Mouse (Mus musculus) lung, embryonic 16.5 days (tissue): ENCODE data around the gene Hspa1a. TPM values are rescaled to one million over a fixed set of nuclear protein-coding genes. Genes with fewer than 3 reads are reported as not detected.
"Not testable (repeated sequence)": the region's sequence is repeated elsewhere in the genome, so short reads cannot be mapped to it uniquely, and the experiment has no call there.

ENCODE experiments used
- ATAC-seq: fragments of 200-750 bp; cut with Nextera tagmentation; 2 replicates; pipeline ENCODE4 v1.8.0; 2017; ENCODE audit warnings: low read depth, mild to moderate bottlenecking, moderate library complexity
- H3K27ac ChIP-seq: fragments of 300-500 bp; sonication (generic); 2 replicates; pipeline ENCODE4 v1.5.1; 2014; ENCODE audit warnings: mild to moderate bottlenecking, control low read depth, low read length
- H3K27me3 ChIP-seq: fragments of 300-500 bp; sonication (generic); 2 replicates; pipeline ENCODE4 v1.6.1; 2014; ENCODE audit warnings: low read depth, low read length, mixed read lengths; ENCODE audit not compliant: control insufficient read depth, insufficient read depth
- H3K36me3 ChIP-seq: fragments of 300-500 bp; sonication (generic); 2 replicates; pipeline ENCODE4 v1.6.1; 2014; ENCODE audit warnings: low read length; ENCODE audit not compliant: control insufficient read depth, insufficient read depth
- H3K4me1 ChIP-seq: fragments of 300-500 bp; sonication (generic); replicated peaks from 2 replicates; pipeline ENCODE4 v1.6.1; 2014; ENCODE audit warnings: low read length, mixed read lengths; ENCODE audit not compliant: control insufficient read depth, insufficient read depth
- H3K4me2 ChIP-seq: fragments of 300-500 bp; sonication (generic); 2 replicates; pipeline ENCODE4 v1.6.1; 2014; ENCODE audit warnings: low read depth, low read length, control low read depth
- H3K4me3 ChIP-seq: fragments of 300-500 bp; sonication (generic); 2 replicates; pipeline ENCODE4 v1.5.1; 2014; ENCODE audit warnings: mild to moderate bottlenecking, low read length, control low read depth
- H3K9ac ChIP-seq: fragments of 300-500 bp; sonication (generic); 2 replicates; pipeline ENCODE4 v1.6.1; 2014; ENCODE audit warnings: low read length, control low read depth
- H3K9me3 ChIP-seq: fragments of 300-500 bp; sonication (generic); 2 replicates; pipeline ENCODE4 v1.6.1; 2016; ENCODE audit warnings: low read length; ENCODE audit not compliant: control insufficient read depth
- WGBS: fragments of 180-500 bp; shearing (Covaris S2); extraction: QIAGEN DNeasy Blood & Tissue Kit; methylation state at CpG from one replicate; pipeline ENCODE4 v1.1.7; 2014; 5-methylcytosine and 5-hydroxymethylcytosine counted together
- polyA plus RNA-seq: library from polyadenylated mRNA; unstranded; fragments of >200 nt; fragmentation: Nextera tagmentation; extraction: Ambion mirVana; gene quantifications from 2 replicates; pipeline ENCODE4 v1.2.1, GENCODE M21; 2015

Gene Hspa1a
- polyA plus RNA-seq, 1 experiment from 2014 or later: 4.4 TPM

- no peak overlapping the region for H3K27ac ChIP-seq
- no peaks in the 10 kb centered on the region for H3K36me3 ChIP-seq
- no peak overlapping the region for H3K9ac ChIP-seq
- no peak overlapping the region for H3K4me2 ChIP-seq
- H3K4me1 ChIP-seq: peaks cover 9% of the 10 kb centered on the region
- no peak for ATAC-seq
- H3K27me3 ChIP-seq: no peaks in the 10 kb centered on the region
- no peak overlapping the region for H3K4me3 ChIP-seq
- no peaks in the 10 kb centered on the region for H3K9me3 ChIP-seq
- WGBS: 84% methylated on average over 27 of the region's 27 CpGs
Observed at GRCm38 (mm10) chr17:34978239-34978638, 6.3 kb upstream of the Hspa1a start.

DNA sequence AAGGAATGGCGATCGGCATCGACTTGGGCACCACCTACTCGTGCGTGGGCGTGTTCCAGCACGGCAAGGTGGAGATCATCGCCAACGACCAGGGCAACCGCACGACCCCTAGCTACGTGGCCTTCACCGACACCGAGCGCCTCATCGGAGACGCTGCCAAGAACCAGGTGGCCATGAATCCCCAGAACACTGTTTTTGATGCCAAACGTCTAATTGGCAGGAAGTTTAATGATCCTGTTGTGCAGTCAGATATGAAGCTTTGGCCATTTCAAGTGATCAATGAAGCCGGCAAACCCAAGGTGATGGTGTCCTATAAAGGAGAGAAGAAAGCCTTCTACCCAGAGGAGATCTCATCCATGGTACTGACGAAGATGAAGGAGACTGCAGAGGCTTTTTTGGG is 5.0 kb upstream of the Hspa1a start:
- ATAC-seq: no peak
- H3K9me3 ChIP-seq: no peaks in the 10 kb centered on the region
- no peaks in the 10 kb centered on the region for H3K36me3 ChIP-seq
- H3K4me2 ChIP-seq: no peak overlapping the region
- H3K27me3 ChIP-seq: no peaks in the 10 kb centered on the region
- H3K27ac ChIP-seq: no peak overlapping the region
- peaks cover 7% of the 10 kb centered on the region for H3K4me1 ChIP-seq
- H3K4me3 ChIP-seq: no peak overlapping the region
- no peak overlapping the region for H3K9ac ChIP-seq
- 92% methylated on average over 20 of the region's 20 CpGs for WGBS

DNA sequence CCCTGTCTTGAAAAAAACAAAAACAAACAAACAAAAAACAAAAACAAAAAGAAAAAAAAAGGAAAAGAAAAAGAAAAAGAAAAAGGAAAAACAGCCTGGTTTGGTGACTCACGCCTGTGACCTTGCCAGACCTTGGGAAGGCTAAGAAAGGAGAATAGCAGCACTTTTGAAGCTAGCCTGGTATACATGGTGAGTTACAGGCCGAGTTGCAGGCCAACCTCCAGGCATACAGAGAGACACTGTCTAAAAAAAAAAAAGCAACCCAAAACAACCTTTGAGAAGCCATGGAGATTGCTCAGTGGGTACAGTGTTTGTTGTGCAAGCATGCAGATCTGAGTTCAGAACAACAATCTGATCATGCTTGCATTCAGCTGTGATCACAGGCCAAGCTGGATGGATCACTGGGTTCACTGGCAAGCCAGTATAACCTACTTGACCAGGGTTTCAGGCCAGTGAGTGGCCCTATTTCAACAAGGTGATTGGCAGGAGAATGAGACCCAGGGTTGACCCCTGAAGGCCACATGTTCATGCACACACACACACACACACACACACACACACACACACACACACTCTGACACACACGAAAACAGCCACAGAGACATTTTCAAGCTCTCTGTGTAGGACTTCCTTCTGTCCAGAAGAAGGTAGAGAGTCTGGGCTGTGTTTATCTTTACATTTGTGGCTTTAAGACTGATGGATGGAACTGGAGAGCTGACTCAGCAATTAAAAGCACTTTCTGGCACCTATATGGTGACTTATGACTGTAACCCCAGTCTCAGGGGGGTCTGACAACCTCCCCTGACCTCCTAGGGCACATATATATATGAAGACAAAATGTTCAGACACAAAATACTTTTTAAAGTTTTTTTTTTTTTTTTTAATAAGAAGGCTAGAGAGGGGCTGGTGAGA is 3.9 kb upstream of the Hspa1a start:
- WGBS: 75% methylated on average over 3 of the region's 3 CpGs
- no peaks in the 10 kb centered on the region for H3K36me3 ChIP-seq

GRCm38 (mm10) chr17:34971694-34972068 is 275 bp downstream of the Hspa1a start:
- not testable (repeated sequence) for H3K27ac ChIP-seq
- 2% methylated on average over 20 of the region's 43 CpGs for WGBS
- H3K4me3 ChIP-seq: peak overlapping the region; percentile 53

More for the DNA sequence above, 3.9 kb upstream of the Hspa1a start:
- no peak overlapping the region for H3K4me2 ChIP-seq
- H3K4me1 ChIP-seq: peaks cover 4% of the 10 kb centered on the region
- H3K27ac ChIP-seq: no peak overlapping the region
- no peaks in the 10 kb centered on the region for H3K27me3 ChIP-seq
- no peak overlapping the region for H3K9ac ChIP-seq
- H3K9me3 ChIP-seq: no peaks in the 10 kb centered on the region
- H3K4me3 ChIP-seq: no peak overlapping the region
- no peak for ATAC-seq

DNA sequence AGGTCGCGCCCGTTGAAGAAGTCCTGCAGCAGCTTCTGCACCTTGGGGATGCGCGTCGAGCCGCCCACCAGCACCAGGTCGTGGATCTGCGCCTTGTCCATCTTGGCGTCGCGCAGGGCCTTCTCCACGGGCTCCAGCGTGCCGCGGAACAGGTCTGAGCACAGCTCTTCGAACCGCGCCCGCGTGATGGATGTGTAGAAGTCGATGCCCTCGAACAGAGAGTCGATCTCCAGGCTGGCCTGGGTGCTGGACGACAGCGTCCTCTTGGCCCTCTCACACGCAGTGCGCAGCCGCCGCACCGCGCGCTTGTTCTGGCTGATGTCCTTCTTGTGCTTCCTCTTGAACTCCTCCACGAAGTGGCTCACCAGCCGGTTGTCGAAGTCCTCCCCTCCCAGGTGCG is 1.1 kb downstream of the Hspa1a start:
- not testable (repeated sequence) for H3K4me2 ChIP-seq, H3K36me3 ChIP-seq, H3K9me3 ChIP-seq, H3K4me1 ChIP-seq, ATAC-seq, H3K27ac ChIP-seq, H3K9ac ChIP-seq, H3K4me3 ChIP-seq
- WGBS: 31% methylated on average over 14 of the region's 37 CpGs
- H3K27me3 ChIP-seq: peaks cover 27% of the 10 kb centered on the region

More at GRCm38 (mm10) chr17:34971694-34972068, 275 bp downstream of the Hspa1a start:
- H3K9ac ChIP-seq, H3K9me3 ChIP-seq, H3K4me1 ChIP-seq, H3K36me3 ChIP-seq: not testable (repeated sequence)
- Histone ChIP-seq H3K27me3 (peaks cover 27% of the 10 kb centered on the region), H3K4me2 (peak overlapping the region; percentile 82)
- peak; percentile 32 for ATAC-seq

- not testable (repeated sequence) for ATAC-seq, H3K27ac ChIP-seq, H3K4me2 ChIP-seq, H3K36me3 ChIP-seq, H3K9me3 ChIP-seq, H3K4me3 ChIP-seq, H3K4me1 ChIP-seq, H3K9ac ChIP-seq
- whole genome bisulfite sequencing: 47% methylated on average over 6 of the region's 11 CpGs
- peaks cover 27% of the 10 kb centered on the region for H3K27me3 ChIP-seq
Observed at GRCm38 (mm10) chr17:34969822-34970221, 2.1 kb downstream of the Hspa1a start, which contains the start of gene Gm20481. TSS of gene Gm20481 (plus strand) at chr17:34969912.

DNA sequence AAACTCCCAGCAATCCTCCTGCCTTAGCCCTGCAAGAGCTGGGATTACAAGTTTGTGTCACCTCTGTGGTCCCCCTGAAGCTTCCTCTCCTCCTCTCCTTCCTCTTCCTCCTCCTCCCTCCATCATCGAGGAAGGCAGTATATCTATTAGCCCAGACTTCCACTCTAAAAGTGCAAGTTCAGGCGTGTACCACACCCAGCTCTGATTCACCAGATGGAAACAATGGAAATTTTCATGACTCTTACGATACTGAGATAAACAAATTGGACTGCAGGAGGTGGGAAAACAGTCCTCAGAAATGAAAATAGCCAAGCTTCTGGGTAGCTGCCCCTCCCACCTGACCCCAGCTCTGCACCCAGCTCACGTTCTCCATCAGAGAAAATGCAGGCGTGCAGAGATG is 6.3 kb downstream of the Hspa1a start:
- Histone ChIP-seq H3K36me3 (no peaks in the 10 kb centered on the region), H3K9ac (no peak overlapping the region), H3K4me2 (no peak overlapping the region), H3K27ac (no peak overlapping the region), H3K27me3 (peaks cover 27% of the 10 kb centered on the region), H3K4me3 (no peak overlapping the region), H3K4me1 (0 out of 2 replicates have a peak, but pooled peaks cover 2% of the 10 kb centered on the region), H3K9me3 (no peaks in the 10 kb centered on the region)
- WGBS: 61% methylated on average over 5 of the region's 5 CpGs
- ATAC-seq: no peak

DNA sequence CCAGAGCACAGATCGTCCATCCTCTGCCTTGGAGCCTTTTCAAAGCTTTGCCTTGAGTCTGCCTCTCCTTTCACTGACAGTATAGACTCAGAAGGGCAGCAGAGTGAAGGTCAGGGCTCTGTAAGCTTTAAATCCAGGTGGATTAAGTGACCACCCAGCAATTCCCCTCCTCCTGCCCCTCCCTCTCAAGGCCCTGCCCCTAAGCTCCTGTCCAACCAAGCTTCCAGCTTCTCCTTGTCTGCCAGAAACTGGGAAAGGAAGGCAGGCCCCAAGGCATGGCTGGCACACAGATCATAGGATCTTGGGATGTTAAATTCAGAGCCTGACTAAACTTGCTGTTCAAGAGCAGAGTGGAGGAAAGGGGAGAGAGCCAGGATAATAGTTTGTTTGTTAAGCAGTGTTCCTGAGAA is 7.3 kb downstream of the Hspa1a start:
- no peak overlapping the region for H3K4me2 ChIP-seq
- peaks cover 9% of the 10 kb centered on the region for H3K4me1 ChIP-seq
- no peaks in the 10 kb centered on the region for H3K9me3 ChIP-seq
- 18% methylated on average over 1 of the region's 1 CpGs for WGBS
- peaks cover 25% of the 10 kb centered on the region for H3K27me3 ChIP-seq
- no peaks in the 10 kb centered on the region for H3K36me3 ChIP-seq
- H3K4me3 ChIP-seq: no peak overlapping the region
- no peak overlapping the region for H3K9ac ChIP-seq
- no peak overlapping the region for H3K27ac ChIP-seq
- ATAC-seq: no peak

- WGBS: 76% methylated on average over 1 of the region's 1 CpGs
- Histone ChIP-seq H3K4me2 (no peak overlapping the region), H3K4me1 (peaks cover 9% of the 10 kb centered on the region), H3K9ac (no peak overlapping the region), H3K27ac (no peak overlapping the region), H3K4me3 (no peak overlapping the region), H3K9me3 (no peaks in the 10 kb centered on the region), H3K27me3 (peaks cover 7% of the 10 kb centered on the region), H3K36me3 (no peaks in the 10 kb centered on the region)
- no peak for ATAC-seq
Observed at GRCm38 (mm10) chr17:34962841-34963240, 9.1 kb downstream of the Hspa1a start.
